Mouse (Mus musculus) embryonic facial prominence, embryonic 15.5 days (tissue): Measurements from ENCODE around the gene Usp2. TPM values are rescaled to one million over a fixed set of nuclear protein-coding genes. Genes with fewer than 3 reads are reported as not detected.

Experiments used
- ATAC-seq: fragments of 200-750 bp; cut with Nextera tagmentation; 2 replicates; pipeline ENCODE4 v1.8.0; 2017; ENCODE audit warnings: low read depth, moderate TSS enrichment; ENCODE audit not compliant: insufficient number of reproducible peaks, low FRiP score, low TSS enrichment
- H3K27ac ChIP-seq: fragments of 300-500 bp; sonication (generic); replicated peaks from 2 replicates; pipeline ENCODE4 v1.5.1; 2015; ENCODE audit warnings: mild to moderate bottlenecking, inconsistent platforms
- H3K27me3 ChIP-seq: fragments of 300-500 bp; sonication (generic); 2 replicates; pipeline ENCODE4 v1.6.1; 2015; ENCODE audit warnings: inconsistent platforms
- H3K36me3 ChIP-seq: fragments of 300-500 bp; sonication (generic); 2 replicates; pipeline ENCODE4 v1.6.1; 2015; ENCODE audit warnings: mild to moderate bottlenecking, inconsistent platforms
- H3K4me1 ChIP-seq: fragments of 300-500 bp; sonication (generic); 2 replicates; pipeline ENCODE4 v1.6.1; 2015; ENCODE audit warnings: inconsistent platforms
- H3K4me2 ChIP-seq: fragments of 300-500 bp; sonication (generic); replicated peaks from 2 replicates; pipeline ENCODE4 v1.6.1; 2015; ENCODE audit warnings: mild to moderate bottlenecking, inconsistent platforms
- H3K4me3 ChIP-seq: fragments of 300-500 bp; sonication (generic); replicated peaks from 2 replicates; pipeline ENCODE4 v1.5.1; 2015; ENCODE audit warnings: mild to moderate bottlenecking, inconsistent platforms
- H3K9ac ChIP-seq: fragments of 300-500 bp; sonication (generic); 2 replicates; pipeline ENCODE4 v1.6.1; 2015; ENCODE audit warnings: inconsistent platforms
- H3K9me3 ChIP-seq: fragments of 300-500 bp; sonication (generic); replicated peaks from 2 replicates; pipeline ENCODE4 v1.6.1; 2016; ENCODE audit warnings: inconsistent platforms
- WGBS: fragments of 180-500 bp; shearing (Covaris S2); methylation state at CpG from one replicate; pipeline ENCODE4 v1.1.7; 2015; 5-methylcytosine and 5-hydroxymethylcytosine counted together
- polyA plus RNA-seq: library from polyadenylated mRNA; unstranded; fragments of >200 nt; fragmentation: Nextera tagmentation; extraction: Ambion mirVana; gene quantifications from 2 replicates; pipeline ENCODE4 v1.2.1, GENCODE M21; 2015

The Usp2 gene
- polyA plus RNA-seq, 1 experiment from 2014 or later, result 29.5 TPM

DNA sequence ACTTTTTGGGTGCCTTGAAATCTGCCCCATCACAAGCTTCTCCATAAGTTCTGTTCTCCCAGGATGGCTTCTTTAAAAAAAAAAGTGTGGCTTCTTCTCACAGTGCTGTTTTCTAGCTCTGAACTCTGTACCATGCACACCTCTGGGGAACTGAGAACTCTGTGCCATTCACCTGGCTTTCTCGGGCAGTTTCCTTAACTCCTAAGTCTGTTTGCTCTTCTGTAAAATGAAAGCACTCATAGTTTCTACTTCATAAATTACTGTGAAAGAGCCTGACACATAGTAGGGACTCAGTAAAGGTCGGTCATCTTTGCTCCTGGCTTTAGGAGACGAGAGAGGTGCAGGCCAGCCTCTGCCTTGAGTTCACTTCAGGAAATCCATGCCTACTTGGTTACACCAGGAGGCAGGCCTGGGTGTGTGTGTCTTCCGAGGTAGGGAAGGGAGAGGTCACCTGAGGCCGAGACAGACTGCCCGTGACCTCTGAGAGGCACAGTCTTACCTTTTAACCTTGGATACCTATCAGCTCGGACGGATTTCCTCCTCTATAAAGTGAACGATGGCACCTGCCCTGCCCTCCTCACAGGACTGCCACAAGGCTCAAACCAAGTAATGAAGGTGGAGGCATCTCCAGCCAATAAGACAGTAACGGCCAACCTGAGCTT lies 11.4 kb downstream of the Usp2 start:
- no peak for ATAC-seq
- Histone ChIP-seq H3K27me3 (no peaks in the 10 kb centered on the region), H3K4me1 (peaks cover 39% of the 10 kb centered on the region), H3K27ac (no peak overlapping the region), H3K36me3 (no peaks in the 10 kb centered on the region), H3K9me3 (no peaks in the 10 kb centered on the region), H3K4me3 (no peak overlapping the region), H3K4me2 (no peak overlapping the region), H3K9ac (no peak overlapping the region)
- 78% methylated on average over 10 of the region's 10 CpGs for WGBS

GRCm38 (mm10) chr9:44078955-44079756 lies 12.3 kb downstream of the Usp2 start:
- H3K4me3 ChIP-seq, result no peak overlapping the region
- 0 out of 2 replicates have a peak overlapping the region, but pooled peaks have one; percentile 17 for H3K27ac ChIP-seq
- peak; percentile 66 for ATAC-seq
- H3K9ac ChIP-seq, result no peak overlapping the region
- H3K36me3 ChIP-seq, result no peaks in the 10 kb centered on the region
- no peaks in the 10 kb centered on the region for H3K9me3 ChIP-seq
- H3K4me2 ChIP-seq, result no peak overlapping the region
- 27% methylated on average over 16 of the region's 16 CpGs for WGBS
- H3K27me3 ChIP-seq, result no peaks in the 10 kb centered on the region
- H3K4me1 ChIP-seq, result peaks cover 47% of the 10 kb centered on the region

DNA sequence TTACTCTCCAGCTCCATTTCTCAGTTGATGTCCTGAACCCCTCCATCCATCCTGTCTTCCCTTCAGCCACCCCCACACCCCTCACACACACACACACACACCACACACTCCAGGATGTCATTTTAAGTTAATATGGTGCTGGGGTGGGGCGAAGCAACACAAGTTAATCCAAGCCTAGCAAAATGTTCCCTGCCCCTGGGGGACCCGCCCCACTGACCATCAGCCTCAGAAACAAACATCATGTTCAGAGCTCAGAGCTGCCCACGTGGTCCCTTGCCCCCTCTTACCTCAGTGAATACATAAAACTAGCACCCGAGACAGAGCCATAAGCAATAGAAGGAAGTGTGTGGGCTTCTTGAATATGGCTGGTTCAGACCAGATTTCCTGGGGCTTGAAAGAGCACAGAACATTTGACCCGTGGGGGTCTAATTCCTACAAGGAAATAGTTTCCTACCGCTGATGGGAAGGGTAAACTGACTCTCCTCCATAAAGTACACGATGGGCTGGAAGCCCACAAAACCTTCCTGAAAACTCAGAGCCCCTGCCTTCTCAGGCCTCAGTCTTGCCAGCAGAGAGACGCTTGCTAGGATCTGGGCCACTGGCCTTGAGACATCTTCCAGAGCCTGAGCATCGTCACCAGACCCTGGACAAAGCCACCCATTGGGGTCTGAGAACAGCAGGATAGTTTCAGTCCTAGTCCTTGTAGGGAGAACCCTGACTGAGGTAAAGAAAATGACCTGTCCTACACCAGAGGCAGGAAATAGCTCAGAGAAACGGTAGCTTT lies 13.4 kb downstream of the Usp2 start:
- Histone ChIP-seq H3K27ac (0 out of 2 replicates have a peak overlapping the region, but pooled peaks have one; percentile 25), H3K36me3 (no peaks in the 10 kb centered on the region), H3K4me3 (no peak overlapping the region), H3K9me3 (no peaks in the 10 kb centered on the region), H3K4me2 (no peak overlapping the region), H3K27me3 (no peaks in the 10 kb centered on the region), H3K9ac (no peak overlapping the region), H3K4me1 (peaks cover 56% of the 10 kb centered on the region)
- ATAC-seq, result no peak
- WGBS, result 68% methylated on average over 10 of the region's 10 CpGs

GRCm38 (mm10) chr9:44080953-44081352 lies 14.1 kb downstream of the Usp2 start:
- WGBS, result 67% methylated on average over 5 of the region's 5 CpGs

DNA sequence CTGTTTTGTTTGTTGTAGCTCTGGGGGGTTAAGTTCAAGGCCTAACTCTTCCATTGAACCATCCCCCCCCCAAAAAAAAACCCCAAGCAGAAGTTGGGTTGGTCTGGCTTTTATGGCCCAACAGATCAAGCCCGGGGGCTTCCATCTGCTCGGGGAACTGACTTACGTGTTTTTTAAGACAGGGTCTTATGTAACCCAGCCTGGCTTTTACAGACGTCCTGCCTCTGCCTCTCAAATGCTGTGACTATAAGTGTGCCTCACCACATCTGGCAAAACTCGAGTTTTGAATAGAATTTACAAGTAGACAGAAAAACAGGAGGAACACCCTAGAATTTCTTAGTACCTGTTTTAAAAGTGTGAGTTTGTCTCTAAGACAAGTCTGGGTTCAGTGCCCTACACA lies 14.8 kb downstream of the Usp2 start:
- Histone ChIP-seq H3K9ac (no peak overlapping the region), H3K9me3 (no peaks in the 10 kb centered on the region), H3K36me3 (no peaks in the 10 kb centered on the region), H3K27me3 (peaks cover 7% of the 10 kb centered on the region; the same call in 1 of the 2 replicates), H3K27ac (no peak overlapping the region), H3K4me2 (no peak overlapping the region), H3K4me1 (peaks cover 61% of the 10 kb centered on the region), H3K4me3 (no peak overlapping the region)
- ATAC-seq, result no peak
- 49% methylated on average over 5 of the region's 5 CpGs for WGBS

More at GRCm38 (mm10) chr9:44080953-44081352, 14.1 kb downstream of the Usp2 start:
- H3K36me3 ChIP-seq, result no peaks in the 10 kb centered on the region
- H3K4me2 ChIP-seq, result no peak overlapping the region
- peaks cover 61% of the 10 kb centered on the region for H3K4me1 ChIP-seq
- H3K27me3 ChIP-seq, result peaks cover 3% of the 10 kb centered on the region; the same call in 1 of the 2 replicates
- no peak for ATAC-seq
- H3K9ac ChIP-seq, result no peak overlapping the region
- H3K27ac ChIP-seq, result no peak overlapping the region
- no peak overlapping the region for H3K4me3 ChIP-seq
- no peaks in the 10 kb centered on the region for H3K9me3 ChIP-seq

- Histone ChIP-seq H3K4me1 (peaks cover 64% of the 10 kb centered on the region), H3K4me2 (no peak overlapping the region), H3K27me3 (peaks cover 7% of the 10 kb centered on the region; the same call in 1 of the 2 replicates), H3K9me3 (no peaks in the 10 kb centered on the region), H3K9ac (no peak overlapping the region), H3K27ac (no peak overlapping the region), H3K36me3 (no peaks in the 10 kb centered on the region), H3K4me3 (no peak overlapping the region)
- 80% methylated on average over 5 of the region's 5 CpGs for whole genome bisulfite sequencing
- no peak for ATAC-seq
Observed at GRCm38 (mm10) chr9:44082266-44082665, 15.4 kb downstream of the Usp2 start.

GRCm38 (mm10) chr9:44083392-44084121 lies 16.7 kb downstream of the Usp2 start:
- Histone ChIP-seq H3K4me1 (peaks cover 69% of the 10 kb centered on the region), H3K9ac (no peak overlapping the region), H3K27me3 (peaks cover 7% of the 10 kb centered on the region; the same call in 1 of the 2 replicates), H3K4me3 (peak overlapping the region; percentile 57), H3K36me3 (no peaks in the 10 kb centered on the region), H3K9me3 (no peaks in the 10 kb centered on the region), H3K27ac (0 out of 2 replicates have a peak overlapping the region, but pooled peaks have one; percentile 52), H3K4me2 (peak overlapping the region; percentile 99)
- 10% methylated on average over 23 of the region's 23 CpGs for WGBS
- ATAC-seq, result no peak

GRCm38 (mm10) chr9:44084236-44084635 lies 17.4 kb downstream of the Usp2 start:
- no peaks in the 10 kb centered on the region for H3K36me3 ChIP-seq
- 1% methylated on average over 14 of the region's 14 CpGs for WGBS
- H3K4me1 ChIP-seq, result peaks cover 70% of the 10 kb centered on the region
- 0 out of 2 replicates have a peak overlapping the region, but pooled peaks have one; percentile 47 for H3K9ac ChIP-seq
- H3K4me2 ChIP-seq, result peak overlapping the region; percentile 99
- H3K9me3 ChIP-seq, result no peaks in the 10 kb centered on the region
- no peak overlapping the region for H3K27ac ChIP-seq
- no peak for ATAC-seq
- H3K4me3 ChIP-seq, result peak overlapping the region; percentile 57
- peaks cover 7% of the 10 kb centered on the region; the same call in 1 of the 2 replicates for H3K27me3 ChIP-seq

DNA sequence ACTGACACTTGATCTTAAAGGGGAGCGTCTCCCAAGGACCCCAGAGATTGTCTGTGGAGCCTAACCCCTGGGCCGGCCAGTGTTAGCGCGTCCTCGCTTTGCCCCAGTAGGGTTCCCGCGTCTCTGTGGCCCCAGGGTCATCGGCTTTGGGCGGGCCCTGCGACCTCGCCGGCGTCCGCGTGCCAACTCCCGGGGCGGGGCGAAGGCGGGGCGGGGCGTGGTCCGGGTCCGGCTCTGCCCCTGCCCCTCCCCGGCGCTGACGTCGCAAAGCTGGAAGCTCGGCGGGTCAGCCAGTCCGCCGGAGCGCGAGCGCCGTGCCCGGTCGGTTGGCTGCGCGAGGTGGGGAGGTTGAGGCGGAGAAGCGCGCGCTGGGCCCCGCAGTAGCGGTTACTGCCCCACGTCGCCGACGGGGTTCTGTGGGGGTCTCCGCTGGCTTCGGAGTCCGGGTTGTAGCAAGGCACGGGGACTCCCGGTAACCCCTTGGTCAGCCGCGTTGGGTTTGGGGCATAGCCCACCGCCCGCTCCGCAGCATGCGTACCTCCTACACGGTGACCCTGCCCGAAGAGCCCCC lies 17.9 kb downstream of the Usp2 start:
- Histone ChIP-seq H3K36me3 (no peaks in the 10 kb centered on the region), H3K4me1 (peaks cover 75% of the 10 kb centered on the region), H3K27me3 (peaks cover 7% of the 10 kb centered on the region; the same call in 1 of the 2 replicates), H3K27ac (no peak overlapping the region), H3K4me3 (peak overlapping the region; percentile 57), H3K4me2 (peak overlapping the region; percentile 99), H3K9me3 (no peaks in the 10 kb centered on the region), H3K9ac (peak overlapping the region; percentile 47)
- peak; percentile 76 for ATAC-seq
- WGBS, result under 1% methylated on average over 61 of the region's 62 CpGs

DNA sequence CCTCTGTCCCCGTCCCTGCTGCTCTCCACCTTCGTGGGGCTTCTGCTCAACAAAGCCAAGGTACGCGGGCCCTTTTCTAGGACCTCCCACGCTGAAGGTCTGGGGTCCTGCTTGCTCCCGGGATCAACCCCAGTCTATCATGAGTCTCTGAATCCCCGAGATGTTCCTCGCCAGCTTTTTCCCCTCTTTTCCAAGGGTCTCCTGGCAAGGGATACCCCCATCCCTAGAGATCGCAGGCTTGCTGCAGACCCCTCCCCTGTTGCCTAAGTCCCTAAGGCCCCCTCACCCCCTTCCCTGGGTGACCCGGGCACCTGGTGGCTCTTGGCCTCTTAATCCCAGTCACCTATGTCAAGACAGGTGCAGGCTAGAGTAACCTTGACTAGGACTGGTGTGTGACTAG lies 18.5 kb downstream of the Usp2 start:
- Histone ChIP-seq H3K4me2 (peak overlapping the region; percentile 99), H3K36me3 (no peaks in the 10 kb centered on the region), H3K4me1 (peaks cover 74% of the 10 kb centered on the region), H3K4me3 (peak overlapping the region; percentile 57), H3K9me3 (no peaks in the 10 kb centered on the region), H3K9ac (peak overlapping the region; percentile 47), H3K27me3 (peaks cover 7% of the 10 kb centered on the region; the same call in 1 of the 2 replicates), H3K27ac (no peak overlapping the region)
- no peak for ATAC-seq
- 6% methylated on average over 10 of the region's 10 CpGs for WGBS
